Mouse (Mus musculus) ES-Bruce4 (cell line): ENCODE results near the gene Sox18.

Source experiments
- CTCF ChIP-seq: IDR thresholded peaks from one replicate; pipeline ENCODE4 v1.8.1; 2011; ENCODE audit warnings: low read depth, low read length
- EP300 ChIP-seq: IDR thresholded peaks from 2 replicates; pipeline ENCODE4 v1.6.1; 2011; ENCODE audit warnings: low read depth, low read length; ENCODE audit not compliant: insufficient read depth
- POLR2A ChIP-seq: IDR thresholded peaks from one replicate; pipeline ENCODE4 v1.8.1; 2011; ENCODE audit warnings: low read length; ENCODE audit not compliant: insufficient read depth

DNA sequence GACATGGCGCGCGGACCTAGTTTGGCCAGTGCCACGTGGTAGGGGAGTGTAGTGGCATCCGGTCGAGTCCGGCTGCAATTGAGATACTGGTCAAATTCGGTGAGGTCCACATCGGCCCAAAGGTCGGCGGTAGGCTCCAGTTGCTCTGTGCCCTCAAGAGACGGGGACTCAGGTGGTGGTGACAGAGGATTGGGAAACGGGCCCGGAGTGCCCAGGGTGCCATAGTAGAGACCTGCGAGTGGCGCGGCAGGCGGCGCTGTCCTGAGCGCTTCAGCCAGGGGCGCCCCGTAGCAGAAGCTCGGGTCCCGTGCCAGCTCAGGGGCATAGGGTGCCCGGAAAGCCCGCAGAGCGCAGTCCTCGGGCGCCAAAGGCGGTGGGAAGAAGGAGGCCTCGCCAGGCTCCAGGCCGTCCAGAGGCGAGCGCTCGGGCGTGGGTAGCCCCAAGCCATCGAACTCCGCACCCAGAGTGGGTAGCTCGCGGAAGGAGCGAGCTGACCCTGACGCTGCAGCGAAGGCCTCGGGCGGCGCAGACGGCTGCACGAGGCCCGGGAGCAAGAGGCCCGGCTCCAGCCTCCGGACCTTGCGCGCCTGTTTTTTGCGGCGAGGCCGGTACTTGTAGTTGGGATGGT, 1.0 kb downstream of the Sox18 start:
- TF ChIP-seq CTCF (no peak), EP300 (no peak), POLR2A (no peak)
